Mouse (Mus musculus): Measurements from ENCODE around the gene Mapk12. TPM values are rescaled to one million over a fixed set of nuclear protein-coding genes. Genes with fewer than 3 reads are reported as not detected.

Gene Mapk12
- polyA plus RNA-seq, 1 experiment, result 16.4 TPM

DNA sequence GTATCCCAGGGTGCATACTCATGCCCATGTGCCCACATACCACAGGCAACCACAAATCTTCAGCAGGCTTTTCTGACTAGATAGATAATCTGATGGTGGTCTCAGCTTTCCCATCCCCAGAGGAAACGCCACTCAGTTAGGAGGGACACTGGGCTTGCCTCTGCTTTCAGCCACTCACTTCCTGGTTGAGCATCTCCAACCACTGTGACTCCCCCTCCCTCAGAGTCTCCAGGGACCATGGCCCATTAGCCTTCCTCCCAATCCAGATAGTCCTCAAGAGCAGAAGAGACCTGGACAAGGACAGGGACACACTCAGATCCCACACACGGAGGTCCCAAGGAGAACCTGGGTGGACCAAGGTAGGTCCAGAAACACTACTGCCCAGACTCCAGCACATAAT lies 2.6 kb upstream of the Mapk12 start:
- Histone ChIP-seq H3K4me3 (ENCODE audit: insufficient read depth, low read length) (no peak overlapping the region), H3K4me1 (ENCODE audit: control insufficient read depth, insufficient read depth, low read length) (no peaks in the 10 kb centered on the region), H3K27ac (ENCODE audit: insufficient read depth, low read length) (no peak overlapping the region)
- TF ChIP-seq CTCF (IDR thresholded peaks at IDR 0.05; ENCODE audit: borderline replicate concordance, insufficient read depth, low read length) (no peak), POLR2A (IDR thresholded peaks at IDR 0.05; ENCODE audit: low read depth, low read length) (no peak)

GRCm38 (mm10) chr15:89141905-89142304 lies 1.4 kb upstream of the Mapk12 start:
- H3K4me3 ChIP-seq (ENCODE audit: insufficient read depth, low read length), result no peak overlapping the region
- TF ChIP-seq CTCF (IDR thresholded peaks at IDR 0.05; ENCODE audit: borderline replicate concordance, insufficient read depth, low read length), result no peak
- TF ChIP-seq POLR2A (IDR thresholded peaks at IDR 0.05; ENCODE audit: low read depth, low read length), result no peak

DNA sequence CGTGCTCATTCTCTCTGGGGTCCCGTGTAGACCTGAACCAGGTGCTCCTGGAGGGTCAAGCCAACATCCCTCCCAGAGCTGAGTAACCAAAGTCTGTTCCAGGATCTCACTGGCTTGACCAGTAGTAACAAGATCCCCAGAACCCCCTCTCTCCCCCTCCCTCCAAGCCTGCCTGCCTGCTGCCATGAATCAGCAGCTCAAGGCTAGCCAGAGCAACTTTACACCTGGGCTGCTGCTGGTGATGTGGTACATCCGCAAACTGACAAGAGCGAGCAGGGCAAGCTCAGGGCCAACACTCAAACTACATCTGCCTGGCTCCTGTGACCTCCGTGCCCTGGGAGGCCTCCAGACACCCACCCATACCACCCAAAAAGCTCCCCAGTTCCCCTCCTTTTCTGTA lies 940 bp upstream of the Mapk12 start:
- H3K27ac ChIP-seq (ENCODE audit: insufficient read depth, low read length), result no peak overlapping the region
- TF ChIP-seq POLR2A (IDR thresholded peaks at IDR 0.05; ENCODE audit: low read depth, low read length), result no peak
- no peak for TF ChIP-seq CTCF (IDR thresholded peaks at IDR 0.05; ENCODE audit: borderline replicate concordance, insufficient read depth, low read length)
- H3K4me1 ChIP-seq (ENCODE audit: control insufficient read depth, insufficient read depth, low read length), result no peaks in the 10 kb centered on the region
- H3K4me3 ChIP-seq (ENCODE audit: insufficient read depth, low read length), result no peak overlapping the region

More at GRCm38 (mm10) chr15:89141905-89142304, 1.4 kb upstream of the Mapk12 start:
- no peaks in the 10 kb centered on the region for H3K4me1 ChIP-seq (ENCODE audit: control insufficient read depth, insufficient read depth, low read length)
- no peak overlapping the region for H3K27ac ChIP-seq (ENCODE audit: insufficient read depth, low read length)

- Histone ChIP-seq H3K4me1 (ENCODE audit: control insufficient read depth, insufficient read depth, low read length) (no peaks in the 10 kb centered on the region), H3K4me3 (ENCODE audit: insufficient read depth, low read length) (peak overlapping the region; percentile 52), H3K27ac (ENCODE audit: insufficient read depth, low read length) (no peak overlapping the region)
- TF ChIP-seq POLR2A (IDR thresholded peaks at IDR 0.05; ENCODE audit: low read depth, low read length) (peak; percentile 50; the same call in 1 of the 2 replicates), CTCF (IDR thresholded peaks at IDR 0.05; ENCODE audit: borderline replicate concordance, insufficient read depth, low read length) (no peak)
These were observed 350 bp downstream of the Mapk12 start for GRCm38 (mm10) chr15:89140048-89140658.

- no peaks in the 10 kb centered on the region for H3K4me1 ChIP-seq (ENCODE audit: control insufficient read depth, insufficient read depth, low read length)
- TF ChIP-seq POLR2A (IDR thresholded peaks at IDR 0.05; ENCODE audit: low read depth, low read length) (no peak), CTCF (IDR thresholded peaks at IDR 0.05; ENCODE audit: borderline replicate concordance, insufficient read depth, low read length) (no peak)
- H3K27ac ChIP-seq (ENCODE audit: insufficient read depth, low read length), result no peak overlapping the region
- H3K4me3 ChIP-seq (ENCODE audit: insufficient read depth, low read length), result no peak overlapping the region
These were observed 2.0 kb downstream of the Mapk12 start for GRCm38 (mm10) chr15:89138531-89138930.

DNA sequence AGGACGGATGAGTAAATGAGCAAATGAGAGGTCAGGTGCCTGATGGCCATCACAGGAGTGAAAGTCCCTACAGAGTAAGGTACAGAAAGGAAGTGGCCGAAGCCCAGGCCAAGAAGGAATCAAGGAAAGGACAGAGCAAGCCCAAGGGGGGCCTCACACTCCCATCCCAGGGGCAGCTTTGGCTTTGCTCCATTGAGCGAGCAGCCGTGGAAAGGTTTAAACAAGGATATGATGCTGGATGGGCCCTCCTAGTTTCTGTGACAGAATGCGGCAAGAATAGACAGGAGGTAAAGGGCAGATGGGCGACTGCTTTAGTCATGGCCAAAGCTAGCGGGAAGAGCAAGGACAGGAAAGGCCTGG lies 2.5 kb downstream of the Mapk12 start:
- TF ChIP-seq CTCF (IDR thresholded peaks at IDR 0.05; ENCODE audit: borderline replicate concordance, insufficient read depth, low read length) (no peak), POLR2A (IDR thresholded peaks at IDR 0.05; ENCODE audit: low read depth, low read length) (no peak)
- H3K4me3 ChIP-seq (ENCODE audit: insufficient read depth, low read length), result no peak overlapping the region
- H3K4me1 ChIP-seq (ENCODE audit: control insufficient read depth, insufficient read depth, low read length), result no peaks in the 10 kb centered on the region
- H3K27ac ChIP-seq (ENCODE audit: insufficient read depth, low read length), result no peak overlapping the region

DNA sequence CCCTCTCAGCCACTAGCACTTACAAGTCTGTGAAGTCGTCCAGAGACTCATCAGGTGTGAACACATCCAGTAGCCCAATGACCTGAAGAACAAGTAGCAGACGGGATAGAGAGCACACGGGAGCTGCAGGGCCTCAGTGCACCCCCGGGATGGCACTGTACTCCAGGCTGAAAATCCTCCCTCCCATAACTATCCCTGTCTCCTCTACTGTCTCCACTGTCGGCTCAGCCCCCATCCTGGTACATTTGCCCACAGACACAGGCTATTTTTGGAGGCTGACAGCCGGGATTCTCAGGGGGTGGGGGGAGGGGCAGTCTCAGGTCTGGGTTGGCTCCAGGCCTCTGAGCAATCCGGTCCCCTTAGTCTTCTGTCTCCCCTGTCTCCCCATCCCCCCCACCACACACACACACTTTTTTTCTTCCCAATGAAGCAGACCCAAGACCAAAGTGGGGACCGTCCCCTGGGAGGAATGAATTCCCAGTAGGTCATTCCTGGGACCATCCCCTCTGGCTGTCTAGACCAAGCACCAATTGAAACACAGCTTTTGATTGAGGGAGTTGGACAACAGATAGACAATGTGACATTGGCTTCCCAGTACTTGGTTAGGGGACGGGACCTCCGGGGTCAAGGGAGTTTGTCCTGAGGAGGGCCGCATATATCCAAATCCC lies 3.0 kb downstream of the Mapk12 start:
- Histone ChIP-seq H3K4me3 (ENCODE audit: insufficient read depth, low read length) (no peak overlapping the region), H3K27ac (ENCODE audit: insufficient read depth, low read length) (no peak overlapping the region), H3K4me1 (ENCODE audit: control insufficient read depth, insufficient read depth, low read length) (no peaks in the 10 kb centered on the region)
- TF ChIP-seq POLR2A (IDR thresholded peaks at IDR 0.05; ENCODE audit: low read depth, low read length), result no peak
- no peak for TF ChIP-seq CTCF (IDR thresholded peaks at IDR 0.05; ENCODE audit: borderline replicate concordance, insufficient read depth, low read length)

GRCm38 (mm10) chr15:89136461-89137155 lies 3.9 kb downstream of the Mapk12 start:
- H3K4me1 ChIP-seq (ENCODE audit: control insufficient read depth, insufficient read depth, low read length), result no peaks in the 10 kb centered on the region
- no peak overlapping the region for H3K4me3 ChIP-seq (ENCODE audit: insufficient read depth, low read length)
- TF ChIP-seq POLR2A (IDR thresholded peaks at IDR 0.05; ENCODE audit: low read depth, low read length) (no peak), CTCF (IDR thresholded peaks at IDR 0.05; ENCODE audit: borderline replicate concordance, insufficient read depth, low read length) (no peak)

GRCm38 (mm10) chr15:89131316-89131715 lies 9.2 kb downstream of the Mapk12 start:
- Histone ChIP-seq H3K27ac (ENCODE audit: insufficient read depth, low read length) (no peak overlapping the region), H3K4me3 (ENCODE audit: insufficient read depth, low read length) (no peak overlapping the region), H3K4me1 (ENCODE audit: control insufficient read depth, insufficient read depth, low read length) (0 out of 2 replicates have a peak, but pooled peaks cover 3% of the 10 kb centered on the region)
- TF ChIP-seq POLR2A (IDR thresholded peaks at IDR 0.05; ENCODE audit: low read depth, low read length), result no peak
- no peak for TF ChIP-seq CTCF (IDR thresholded peaks at IDR 0.05; ENCODE audit: borderline replicate concordance, insufficient read depth, low read length)

More at GRCm38 (mm10) chr15:89136461-89137155, 3.9 kb downstream of the Mapk12 start:
- no peak overlapping the region for H3K27ac ChIP-seq (ENCODE audit: insufficient read depth, low read length)

DNA sequence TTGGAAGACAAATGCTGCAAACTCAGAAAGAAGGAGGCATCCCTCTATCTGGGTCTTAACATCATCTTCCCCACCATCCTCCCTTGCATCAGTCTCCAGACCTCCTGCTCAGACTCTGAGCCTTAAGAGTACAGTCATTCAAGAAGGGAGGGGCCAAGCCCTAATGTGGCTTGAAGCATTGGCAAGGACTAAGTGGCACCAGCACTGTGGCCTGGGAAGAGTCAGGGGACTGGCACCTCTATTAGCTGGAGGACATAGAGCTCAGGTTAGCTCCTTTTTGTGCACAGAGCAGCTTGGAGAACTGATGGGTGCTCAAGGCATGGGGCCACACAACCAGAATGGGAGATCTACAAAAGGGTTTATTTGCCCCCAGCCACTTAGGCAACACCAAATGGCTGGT lies 10.3 kb downstream of the Mapk12 start:
- H3K4me1 ChIP-seq (ENCODE audit: control insufficient read depth, insufficient read depth, low read length), result 0 out of 2 replicates have a peak, but pooled peaks cover 3% of the 10 kb centered on the region
- H3K4me3 ChIP-seq (ENCODE audit: insufficient read depth, low read length), result no peak overlapping the region
- no peak for TF ChIP-seq CTCF (IDR thresholded peaks at IDR 0.05; ENCODE audit: borderline replicate concordance, insufficient read depth, low read length)
- TF ChIP-seq POLR2A (IDR thresholded peaks at IDR 0.05; ENCODE audit: low read depth, low read length), result no peak
- H3K27ac ChIP-seq (ENCODE audit: insufficient read depth, low read length), result no peak overlapping the region

All from embryonic fibroblast, embryonic 13.5 days (primary cell).